Mouse (Mus musculus) midbrain, embryonic 12.5 days (tissue): Measurements from ENCODE around the gene Nudt17. TPM values are rescaled to one million over a fixed set of nuclear protein-coding genes. Genes with fewer than 3 reads are reported as not detected.

Source experiments
- ATAC-seq: fragments of 200-750 bp; cut with Nextera tagmentation; 2 replicates; pipeline ENCODE4 v1.8.0; 2017; ENCODE audit warnings: low read depth, moderate TSS enrichment, moderate library complexity; ENCODE audit not compliant: low FRiP score
- H3K27ac ChIP-seq: fragments of 300-500 bp; sonication (generic); replicated peaks from 2 replicates; pipeline ENCODE4 v1.5.1; 2016; ENCODE audit warnings: mild to moderate bottlenecking
- H3K27me3 ChIP-seq: fragments of 300-500 bp; sonication (generic); 2 replicates; pipeline ENCODE4 v1.6.1; 2016; ENCODE audit warnings: mild to moderate bottlenecking
- H3K36me3 ChIP-seq: fragments of 300-500 bp; sonication (generic); 2 replicates; pipeline ENCODE4 v1.6.1; 2016
- H3K4me1 ChIP-seq: fragments of 300-500 bp; sonication (generic); 2 replicates; pipeline ENCODE4 v1.6.1; 2016
- H3K4me2 ChIP-seq: fragments of 300-500 bp; sonication (generic); replicated peaks from 2 replicates; pipeline ENCODE4 v1.6.1; 2016; ENCODE audit warnings: mild to moderate bottlenecking, moderate library complexity
- H3K4me3 ChIP-seq: fragments of 300-500 bp; sonication (generic); 2 replicates; pipeline ENCODE4 v1.5.1; 2016; ENCODE audit warnings: mild to moderate bottlenecking
- H3K9ac ChIP-seq: fragments of 300-500 bp; sonication (generic); replicated peaks from 2 replicates; pipeline ENCODE4 v1.6.1; 2016; ENCODE audit warnings: mild to moderate bottlenecking, moderate library complexity
- H3K9me3 ChIP-seq: fragments of 300-500 bp; sonication (generic); 2 replicates; pipeline ENCODE4 v1.6.1; 2016; ENCODE audit warnings: mild to moderate bottlenecking
- WGBS: fragments of 180-500 bp; shearing (Covaris S2); methylation state at CpG from one replicate; pipeline ENCODE4 v1.1.7; 2016; 5-methylcytosine and 5-hydroxymethylcytosine counted together
- polyA plus RNA-seq: library from polyadenylated mRNA; unstranded; fragments of >200 nt; fragmentation: Nextera tagmentation; extraction: Ambion mirVana; gene quantifications from 2 replicates; pipeline ENCODE4 v1.2.1, GENCODE M21; 2016

The Nudt17 gene
- polyA plus RNA-seq, 1 experiment from 2014 or later: 13.0 TPM

GRCm38 (mm10) chr3:96728634-96729402, 20.5 kb upstream of the Nudt17 start:
- Histone ChIP-seq H3K36me3 (peaks cover 5% of the 10 kb centered on the region), H3K27me3 (no peaks in the 10 kb centered on the region), H3K27ac (no peak overlapping the region; the same call in 1 of the 2 replicates), H3K4me1 (peaks cover 23% of the 10 kb centered on the region), H3K9ac (peak overlapping the region; percentile 90), H3K9me3 (no peaks in the 10 kb centered on the region), H3K4me2 (peak overlapping the region; percentile 69), H3K4me3 (peak overlapping the region; percentile 92)
- 38% methylated on average over 7 of the region's 7 CpGs for WGBS
- ATAC-seq: no peak

GRCm38 (mm10) chr3:96727828-96728633, 19.7 kb upstream of the Nudt17 start:
- Histone ChIP-seq H3K9me3 (no peaks in the 10 kb centered on the region), H3K4me2 (peak overlapping the region; percentile 69), H3K4me3 (peak overlapping the region; percentile 92), H3K27ac (peak overlapping the region; percentile 83), H3K9ac (peak overlapping the region; percentile 90), H3K4me1 (peaks cover 23% of the 10 kb centered on the region), H3K36me3 (peaks cover 12% of the 10 kb centered on the region), H3K27me3 (no peaks in the 10 kb centered on the region)
- under 1% methylated on average over 42 of the region's 42 CpGs for WGBS
- peak; percentile 68; the same call in 1 of the 2 replicates for ATAC-seq

DNA sequence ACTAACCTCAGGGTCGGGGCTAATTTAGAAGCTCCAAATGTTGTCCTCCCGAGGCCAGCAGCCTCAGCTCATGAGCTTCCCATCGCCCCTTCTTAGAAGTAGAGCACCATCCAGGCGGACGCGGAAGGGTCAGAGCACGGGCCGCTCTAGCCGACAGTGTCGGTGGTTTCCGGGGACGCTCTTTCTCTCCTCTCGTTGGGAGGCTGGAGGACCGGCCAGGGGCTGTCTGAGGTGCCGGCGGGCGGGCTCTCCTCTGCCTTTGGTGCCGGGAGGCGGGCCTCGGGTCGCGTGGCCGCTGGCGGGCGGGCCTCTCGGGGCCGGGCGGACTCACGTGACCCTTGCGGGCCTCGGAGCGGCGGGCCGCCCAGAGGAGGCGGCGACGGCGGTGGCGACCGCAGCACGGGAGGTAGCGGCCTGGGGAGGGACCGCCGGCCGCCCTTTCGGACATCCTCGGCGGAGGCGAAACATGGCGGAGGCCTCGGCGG, 19.0 kb upstream of the Nudt17 start, which contains the start of the genes Polr3c and Rnf115:
TSS of gene Polr3c (minus strand) at position 286 of the 485 bp plus-strand sequence.
TSS of gene Rnf115 (plus strand) at position 322 of the 485 bp plus-strand sequence.
- Histone ChIP-seq H3K4me3 (peak within 1 kb of the TSS; percentile 92), H3K36me3 (peaks cover 19% of the 10 kb centered on the region), H3K4me1 (peaks cover 23% of the 10 kb centered on the region), H3K4me2 (peak within 1 kb of the TSS; percentile 69), H3K27me3 (no peaks in the 10 kb centered on the region), H3K9me3 (no peaks in the 10 kb centered on the region), H3K27ac (peak within 1 kb of the TSS; percentile 83), H3K9ac (peak within 1 kb of the TSS; percentile 90)
- WGBS: under 1% methylated on average over 49 of the region's 52 CpGs
- ATAC-seq: peak; percentile 98

DNA sequence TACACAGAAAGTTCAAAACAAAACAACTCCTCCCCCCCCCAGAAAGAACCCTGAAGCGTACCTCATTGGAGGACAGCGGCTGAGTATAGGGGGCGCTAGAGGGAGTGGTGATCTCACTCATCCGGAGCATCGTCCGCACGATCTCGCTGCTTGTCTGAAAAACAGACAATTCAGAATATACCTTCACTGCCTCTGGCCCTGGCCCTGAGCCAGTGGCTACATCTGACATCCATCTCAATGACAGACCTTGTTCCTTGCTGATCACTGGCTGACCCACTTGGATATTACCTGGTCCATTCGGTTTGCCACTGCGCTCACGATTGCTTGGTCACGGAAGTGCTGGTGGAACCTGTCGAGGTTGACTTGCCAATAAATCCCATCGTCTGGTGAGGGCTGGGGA, 10.8 kb upstream of the Nudt17 start:
- no peak overlapping the region for H3K4me3 ChIP-seq
- peak overlapping the region; percentile 19 for H3K4me2 ChIP-seq
- no peaks in the 10 kb centered on the region for H3K4me1 ChIP-seq
- no peak for ATAC-seq
- no peak overlapping the region for H3K9ac ChIP-seq
- H3K36me3 ChIP-seq: peaks cover 67% of the 10 kb centered on the region
- WGBS: 30% methylated on average over 14 of the region's 14 CpGs
- H3K27ac ChIP-seq: no peak overlapping the region
- no peaks in the 10 kb centered on the region for H3K27me3 ChIP-seq
- H3K9me3 ChIP-seq: no peaks in the 10 kb centered on the region

GRCm38 (mm10) chr3:96715854-96716253, 7.5 kb upstream of the Nudt17 start:
- no peak for ATAC-seq
- peaks cover 69% of the 10 kb centered on the region for H3K36me3 ChIP-seq
- no peak overlapping the region for H3K4me3 ChIP-seq
- H3K27ac ChIP-seq: no peak overlapping the region
- WGBS: 94% methylated on average over 2 of the region's 2 CpGs
- no peaks in the 10 kb centered on the region for H3K4me1 ChIP-seq
- H3K27me3 ChIP-seq: no peaks in the 10 kb centered on the region
- no peak overlapping the region for H3K9ac ChIP-seq
- no peaks in the 10 kb centered on the region for H3K9me3 ChIP-seq
- no peak overlapping the region for H3K4me2 ChIP-seq

DNA sequence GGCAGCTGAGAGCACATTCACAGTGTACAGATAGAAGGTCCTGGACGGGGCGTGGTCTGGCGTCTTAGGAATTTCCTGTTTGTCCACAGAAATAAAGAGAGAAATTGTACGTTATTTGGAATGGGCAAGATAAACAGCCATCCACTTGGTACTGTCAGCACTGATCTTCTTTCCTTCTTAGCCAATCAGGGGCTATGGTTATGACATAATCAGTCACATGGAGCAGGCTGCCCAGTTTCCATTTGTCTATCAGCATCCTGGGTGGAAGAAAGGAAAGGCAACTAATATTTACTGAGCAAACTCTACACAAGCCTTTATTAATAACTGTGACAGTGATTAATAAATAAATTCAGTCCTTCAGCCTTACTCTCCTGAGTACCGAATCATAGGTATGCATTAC, 5.9 kb upstream of the Nudt17 start:
- 93% methylated on average over 5 of the region's 5 CpGs for WGBS
- ATAC-seq: no peak
- peaks cover 68% of the 10 kb centered on the region for H3K36me3 ChIP-seq
- no peaks in the 10 kb centered on the region for H3K9me3 ChIP-seq
- no peaks in the 10 kb centered on the region for H3K4me1 ChIP-seq
- no peak overlapping the region for H3K27ac ChIP-seq
- H3K4me3 ChIP-seq: no peak overlapping the region
- no peak overlapping the region for H3K9ac ChIP-seq
- no peaks in the 10 kb centered on the region for H3K27me3 ChIP-seq
- H3K4me2 ChIP-seq: no peak overlapping the region

DNA sequence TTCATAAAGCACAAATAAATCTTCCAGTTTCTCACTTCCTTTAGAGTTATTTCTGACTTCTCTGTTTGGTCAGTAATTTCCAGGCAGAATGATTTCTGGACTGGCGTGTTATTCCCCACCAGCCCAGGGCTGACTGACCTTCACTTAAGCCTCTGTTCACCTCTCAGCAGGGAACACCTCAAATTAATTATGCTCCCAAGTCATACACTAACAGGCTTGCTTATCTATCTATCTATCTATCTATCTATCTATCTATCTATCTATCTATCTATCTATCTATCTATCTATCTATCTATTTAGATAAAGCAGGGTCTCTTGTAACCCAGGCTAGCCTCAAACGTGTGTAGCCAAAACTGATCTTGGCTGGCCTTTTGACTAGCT, 312 bp upstream of the Nudt17 start:
- WGBS: 38% methylated on average over 2 of the region's 2 CpGs
- Histone ChIP-seq H3K27me3 (peaks cover 16% of the 10 kb centered on the region), H3K4me2 (peak overlapping the region; percentile 93; the same call in 1 of the 2 replicates), H3K9me3 (no peaks in the 10 kb centered on the region), H3K9ac (no peak overlapping the region), H3K4me3 (peak overlapping the region; percentile 51; the same call in 1 of the 2 replicates), H3K4me1 (peaks cover 7% of the 10 kb centered on the region; the same call in 1 of the 2 replicates), H3K27ac (no peak overlapping the region), H3K36me3 (peaks cover 50% of the 10 kb centered on the region)
- peak; percentile 16; the same call in 1 of the 2 replicates for ATAC-seq

DNA sequence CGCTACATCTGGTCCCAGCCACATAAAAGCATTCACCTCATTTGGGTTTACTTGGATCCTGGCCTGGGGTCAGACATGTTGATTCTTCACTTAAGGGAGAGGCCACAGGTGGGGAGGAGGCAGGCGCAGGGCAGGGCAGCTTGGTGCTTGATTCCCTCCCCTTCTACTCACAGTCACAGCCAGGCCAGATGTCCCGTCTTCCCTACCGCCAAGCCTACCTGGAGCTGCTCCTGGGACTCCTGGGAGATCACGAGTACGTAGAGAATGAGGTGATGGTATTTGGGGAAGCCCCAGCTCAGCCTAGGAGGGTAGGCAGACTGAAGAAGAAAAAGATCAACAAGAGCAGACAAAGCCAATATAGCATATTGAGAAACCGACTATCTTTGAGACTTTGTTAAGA, 1.4 kb downstream of the Nudt17 start:
- Histone ChIP-seq H3K27ac (no peak overlapping the region), H3K36me3 (peaks cover 45% of the 10 kb centered on the region), H3K9me3 (no peaks in the 10 kb centered on the region), H3K27me3 (peaks cover 16% of the 10 kb centered on the region), H3K4me1 (peaks cover 7% of the 10 kb centered on the region; the same call in 1 of the 2 replicates), H3K9ac (no peak overlapping the region), H3K4me3 (no peak overlapping the region), H3K4me2 (no peak overlapping the region)
- ATAC-seq: no peak
- 74% methylated on average over 7 of the region's 7 CpGs for WGBS

DNA sequence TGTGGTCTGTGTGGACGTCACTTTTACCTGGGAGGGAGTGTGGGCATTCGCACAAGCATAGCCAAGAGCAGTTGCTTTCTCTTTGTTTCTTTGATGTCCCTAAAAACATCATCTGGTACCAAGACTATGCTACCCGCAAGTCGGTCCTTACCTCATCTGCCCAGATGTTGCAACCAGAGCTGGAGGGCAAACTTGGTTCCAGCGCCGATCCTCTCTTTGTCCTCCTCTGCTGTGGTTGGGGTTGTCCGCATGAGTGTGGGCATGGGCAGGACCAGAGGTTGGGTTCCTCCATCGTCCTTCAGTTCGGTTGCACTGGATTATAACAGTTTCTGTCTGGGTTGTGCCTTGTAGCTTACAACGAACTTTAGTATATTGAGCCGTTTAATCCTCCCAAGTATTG, 2.1 kb downstream of the Nudt17 start:
- Histone ChIP-seq H3K27ac (no peak overlapping the region), H3K9ac (no peak overlapping the region), H3K27me3 (peaks cover 16% of the 10 kb centered on the region), H3K9me3 (no peaks in the 10 kb centered on the region), H3K4me3 (no peak overlapping the region), H3K4me2 (no peak overlapping the region), H3K36me3 (peaks cover 45% of the 10 kb centered on the region), H3K4me1 (peaks cover 7% of the 10 kb centered on the region; the same call in 1 of the 2 replicates)
- ATAC-seq: no peak
- WGBS: 89% methylated on average over 11 of the region's 11 CpGs

DNA sequence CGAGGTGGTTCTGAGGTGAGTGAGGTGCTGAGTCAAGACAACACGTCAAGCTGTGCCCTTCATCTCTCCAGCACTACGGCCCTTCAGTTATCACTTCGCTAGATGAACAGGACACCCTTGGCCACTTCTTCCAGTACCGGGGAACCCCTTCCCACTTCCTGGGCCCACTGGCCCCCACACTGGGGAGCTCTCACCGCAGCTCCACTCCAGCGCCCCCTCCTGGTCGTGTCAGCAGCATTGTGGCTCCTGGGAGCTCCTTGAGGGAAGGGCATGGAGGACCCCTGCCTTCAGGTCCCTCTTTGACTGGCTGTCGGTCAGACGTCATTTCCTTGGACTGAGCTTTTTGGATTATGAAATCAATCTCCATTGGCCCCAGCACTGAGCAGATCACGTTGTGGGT, 3.6 kb downstream of the Nudt17 start:
- Histone ChIP-seq H3K36me3 (peaks cover 50% of the 10 kb centered on the region), H3K27ac (no peak overlapping the region), H3K9me3 (no peaks in the 10 kb centered on the region), H3K27me3 (peaks cover 16% of the 10 kb centered on the region), H3K4me3 (no peak overlapping the region), H3K4me2 (no peak overlapping the region), H3K9ac (no peak overlapping the region), H3K4me1 (peaks cover 7% of the 10 kb centered on the region; the same call in 1 of the 2 replicates)
- 72% methylated on average over 11 of the region's 11 CpGs for WGBS
- ATAC-seq: no peak

DNA sequence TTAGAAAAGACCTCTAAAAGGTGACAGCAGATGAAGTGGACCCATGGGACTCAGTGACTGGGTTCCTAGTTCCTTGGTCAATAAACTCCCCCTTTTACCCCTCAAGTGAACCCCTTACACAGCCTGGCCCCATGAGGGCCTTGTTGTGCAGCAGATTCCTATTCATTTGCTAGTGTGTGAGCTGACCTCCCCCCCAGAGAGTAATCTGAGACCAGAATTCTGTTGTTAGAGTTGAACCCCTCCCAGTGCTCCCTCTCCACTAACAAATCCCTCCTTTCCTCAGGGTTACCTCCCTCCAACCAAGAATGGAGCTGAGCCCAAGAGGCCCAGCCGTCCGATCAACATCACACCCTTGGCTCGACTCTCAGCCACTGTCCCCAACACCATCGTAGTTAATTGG, 7.4 kb downstream of the Nudt17 start:
- Histone ChIP-seq H3K36me3 (peaks cover 51% of the 10 kb centered on the region), H3K9me3 (no peaks in the 10 kb centered on the region), H3K4me3 (no peak overlapping the region), H3K9ac (no peak overlapping the region), H3K4me2 (no peak overlapping the region), H3K27me3 (no peaks in the 10 kb centered on the region), H3K4me1 (peaks cover 15% of the 10 kb centered on the region), H3K27ac (no peak overlapping the region)
- no peak for ATAC-seq
- 86% methylated on average over 4 of the region's 4 CpGs for WGBS

- Histone ChIP-seq H3K9me3 (no peaks in the 10 kb centered on the region), H3K9ac (no peak overlapping the region), H3K4me3 (no peak overlapping the region), H3K27me3 (no peaks in the 10 kb centered on the region), H3K4me1 (peaks cover 19% of the 10 kb centered on the region), H3K4me2 (no peak overlapping the region), H3K27ac (no peak overlapping the region), H3K36me3 (peaks cover 51% of the 10 kb centered on the region)
- no peak for ATAC-seq
- WGBS: 54% methylated on average over 7 of the region's 7 CpGs
Observed at GRCm38 (mm10) chr3:96700376-96700775, 8.0 kb downstream of the Nudt17 start.
